In the genomic region with DNA sequence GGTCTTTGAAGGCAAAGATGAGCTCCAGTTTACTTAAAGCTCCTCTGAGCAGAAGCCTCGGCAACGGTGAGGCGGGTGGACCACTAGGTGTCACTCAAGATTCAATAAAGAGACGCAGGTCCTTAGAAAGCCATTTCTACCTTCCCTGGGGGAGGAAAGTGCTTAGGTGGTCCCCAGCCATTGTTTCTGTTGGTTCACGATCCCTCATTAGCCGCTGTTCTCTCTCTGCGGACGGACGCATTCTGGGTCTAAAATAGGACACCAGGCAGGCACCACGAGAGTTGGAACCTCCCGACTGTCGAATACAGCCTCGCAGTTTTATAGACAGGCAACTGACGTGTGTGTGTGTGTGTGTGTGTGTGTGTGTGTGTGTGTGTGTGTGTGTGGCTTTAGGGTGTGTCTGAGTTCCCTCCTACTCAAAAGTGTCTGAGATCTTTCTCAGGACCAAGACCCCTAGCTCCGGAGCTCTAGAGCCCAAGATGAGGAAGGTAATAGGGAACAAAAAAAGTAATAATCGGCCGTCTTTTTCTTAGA, we compare ENCODE assay signal across 8 mouse cellular contexts. TPM values are rescaled to one million over a fixed set of nuclear protein-coding genes. Genes with fewer than 3 reads are reported as not detected.
DNase-seq lines count a peak whose midpoint lies in the region; ATAC-seq and TF ChIP-seq lines count a peak whose summit lies in the region.

No protein-coding gene starts in this region.

- peak; percentile 34 for ATAC-seq in Patski

- POLR2A ChIA-PET in Patski (lab: Charles Lee) = interaction anchor here (0.7 to 1.2 kb wide), 5 partner anchors 125 to 701 kb away, joined by 3 to 4 read pairs (median 3); no protein-coding TSS in a partner anchor

- in situ Hi-C loops in Patski (cut with MboI; ENCODE audit: low pct_unique_long_range_greater_than_20kb) = loop anchor here (5.0 to 25.0 kb wide), 5 partner anchors 86 to 896 kb away; a partner anchor contains a TSS

- peaks cover 33% of the 10 kb centered on the region for H3K4me1 ChIP-seq in megakaryocyte, embryonic 14.5 days

- H3K9me3 ChIP-seq in megakaryocyte, embryonic 14.5 days = peaks cover 10% of the 10 kb centered on the region

- TF ChIP-seq CTCF in Patski (IDR thresholded peaks at IDR 0.05) = peak; percentile 90

- no peaks in the 10 kb centered on the region for H3K36me3 ChIP-seq in megakaryocyte, embryonic 14.5 days (replicated peaks; ENCODE audit: low read length)

- H3K27me3 ChIP-seq in Patski = no peaks in the 10 kb centered on the region
- peaks cover 33% of the 10 kb centered on the region for H3K27me3 ChIP-seq in megakaryocyte, embryonic 14.5 days (replicated peaks)

- CTCF ChIA-PET in Patski (lab: Charles Lee) = interaction anchor here (0.6 to 4.9 kb wide), 38 partner anchors 10 to 903 kb away, joined by 3 to 87 read pairs (median 4); no protein-coding TSS in a partner anchor

- H3K4me3 ChIP-seq in megakaryocyte, embryonic 14.5 days (replicated peaks) = peak overlapping the region; percentile 83

- peak; percentile 24 for DNase-seq in Patski (ENCODE audit: low read depth, low spot score)
- peak; percentile 64 to 77 for DNase-seq in cerebellum, postnatal 36 days
- DNase-seq in gastrocnemius, adult 8-10 months (ENCODE audit: low spot score in 2 of 2) = peak; percentile 54 to 65
- DNase-seq in hindlimb bud, embryonic 11.5 days (ENCODE audit: extremely low spot score, low read depth, low spot score) = peak; percentile 52
- DNase-seq in left cerebral cortex, adult 8-10 months (ENCODE audit: low spot score in 2 of 2) = peak; percentile 44 to 50
- DNase-seq in right cerebral cortex, postnatal 14 days = peak; percentile 68
- peak; percentile 29 for DNase-seq in yolk sac, embryonic 10.5 days (ENCODE audit: low spot score)

RNA-seq across cellular contexts. Expression of a gene that starts 47.0 kb away (rescaled TPM):
- polyA plus RNA-seq in Patski (2021) = 1.9 TPM
- under 1 TPM; 0.17 to 0.68 (median 0.43) TPM for total RNA-seq in gastrocnemius, adult 8-10 months (2022)
- total RNA-seq in left cerebral cortex, adult 8-10 months (2022) = 10 to 100 TPM; 32.6 to 44.3 (median 38.4) TPM
- polyA plus RNA-seq in megakaryocyte, embryonic 14.5 days (2012; ENCODE audit: insufficient read depth, low replicate concordance) = 3.7 and 6.1 TPM in 2 replicates

Comparison
In these comparisons a context has a peak if more than half of its experiments do, and no peak if none do; other contexts are left out.
1. Peak in every context shown above with its lines: DNase-seq, ATAC-seq and H3K4me3 ChIP-seq.
2. RNA of a gene that starts 47.0 kb away (total RNA-seq): 32.6 to 44.3 TPM in left cerebral cortex, adult 8-10 months; 0.17 to 0.68 TPM in gastrocnemius, adult 8-10 months; every median in the first group is over 10 times any median in the second.